Mouse (Mus musculus): ENCODE results near the gene Kcnj1. TPM values are rescaled to one million over a fixed set of nuclear protein-coding genes. Genes with fewer than 3 reads are reported as not detected.

Kcnj1 gene
- total RNA-seq, 1 experiment from 2014 or later, result not detected

GRCm38 (mm10) chr9:32420711-32421110 is 48.4 kb downstream of the Kcnj1 start:
- 0 out of 4 replicates have a peak, but pooled peaks of 1 of the 2 experiments have one; percentile 12 for ATAC-seq (replicated peaks in 1 of 2; ENCODE audit: insufficient read depth in 1 of 2, low FRiP score in 2 of 2, low TSS enrichment in 1 of 2, low read depth in 1 of 2, poor library complexity in 2 of 2, severe bottlenecking in 2 of 2)

DNA sequence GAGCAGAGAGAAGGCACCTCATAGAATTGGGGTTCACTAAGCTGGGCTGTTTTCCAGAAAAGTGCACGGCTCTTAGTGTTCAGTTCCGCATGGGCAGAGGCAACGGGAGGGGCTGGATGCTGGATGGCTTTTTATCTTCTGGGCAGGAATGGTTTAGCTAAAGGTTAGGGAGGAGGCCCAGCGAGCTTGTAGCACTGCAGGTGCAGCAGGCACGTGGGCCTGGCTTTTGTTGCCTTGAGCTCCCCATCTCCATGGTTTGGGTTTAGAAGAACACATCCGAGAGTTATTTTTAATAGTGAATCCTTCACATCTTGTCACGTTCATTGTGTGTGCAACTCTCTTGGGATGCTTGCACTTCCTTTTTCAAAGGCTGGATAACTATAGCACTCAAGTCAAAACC is 53.0 kb downstream of the Kcnj1 start:
- no peak for ATAC-seq (replicated peaks in 1 of 2; ENCODE audit: insufficient read depth in 1 of 2, low FRiP score in 2 of 2, low TSS enrichment in 1 of 2, low read depth in 1 of 2, poor library complexity in 2 of 2, severe bottlenecking in 2 of 2)

- no peak for ATAC-seq (replicated peaks in 1 of 2; ENCODE audit: insufficient read depth in 1 of 2, low FRiP score in 2 of 2, low TSS enrichment in 1 of 2, low read depth in 1 of 2, poor library complexity in 2 of 2, severe bottlenecking in 2 of 2)
Measured at GRCm38 (mm10) chr9:32431061-32431460, 58.8 kb downstream of the Kcnj1 start.

GRCm38 (mm10) chr9:32434241-32435213 is 62.2 kb downstream of the Kcnj1 start:
- no peak for ATAC-seq (replicated peaks in 1 of 2; ENCODE audit: insufficient read depth in 1 of 2, low FRiP score in 2 of 2, low TSS enrichment in 1 of 2, low read depth in 1 of 2, poor library complexity in 2 of 2, severe bottlenecking in 2 of 2)

DNA sequence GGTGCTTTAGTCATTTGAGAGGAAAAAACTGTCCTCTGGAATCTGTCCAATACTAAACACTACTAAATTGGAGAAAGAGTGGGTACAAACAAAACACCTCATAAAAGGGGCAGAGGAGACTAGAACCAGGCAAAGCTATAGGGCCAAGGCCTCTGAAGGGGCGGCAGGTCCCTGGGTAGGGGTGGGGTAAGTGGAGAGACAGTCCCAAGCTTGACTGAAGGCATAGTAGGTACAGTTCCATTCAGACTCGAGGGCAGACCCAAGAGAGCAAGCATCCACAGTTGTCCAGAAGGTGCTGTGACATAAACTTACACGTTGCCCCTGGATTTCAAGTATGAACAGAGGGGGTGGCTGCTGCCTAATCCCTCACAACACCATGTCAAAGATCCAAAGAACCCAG is 70.8 kb downstream of the Kcnj1 start:
- ATAC-seq (replicated peaks in 1 of 2; ENCODE audit: insufficient read depth in 1 of 2, low FRiP score in 2 of 2, low TSS enrichment in 1 of 2, low read depth in 1 of 2, poor library complexity in 2 of 2, severe bottlenecking in 2 of 2), result no peak

GRCm38 (mm10) chr9:32443817-32444216 is 71.5 kb downstream of the Kcnj1 start:
- ATAC-seq (replicated peaks in 1 of 2; ENCODE audit: insufficient read depth in 1 of 2, low FRiP score in 2 of 2, low TSS enrichment in 1 of 2, low read depth in 1 of 2, poor library complexity in 2 of 2, severe bottlenecking in 2 of 2), result no peak

GRCm38 (mm10) chr9:32444453-32445201 is 72.3 kb downstream of the Kcnj1 start:
- ATAC-seq (replicated peaks in 1 of 2; ENCODE audit: insufficient read depth in 1 of 2, low FRiP score in 2 of 2, low TSS enrichment in 1 of 2, low read depth in 1 of 2, poor library complexity in 2 of 2, severe bottlenecking in 2 of 2), result no peak

DNA sequence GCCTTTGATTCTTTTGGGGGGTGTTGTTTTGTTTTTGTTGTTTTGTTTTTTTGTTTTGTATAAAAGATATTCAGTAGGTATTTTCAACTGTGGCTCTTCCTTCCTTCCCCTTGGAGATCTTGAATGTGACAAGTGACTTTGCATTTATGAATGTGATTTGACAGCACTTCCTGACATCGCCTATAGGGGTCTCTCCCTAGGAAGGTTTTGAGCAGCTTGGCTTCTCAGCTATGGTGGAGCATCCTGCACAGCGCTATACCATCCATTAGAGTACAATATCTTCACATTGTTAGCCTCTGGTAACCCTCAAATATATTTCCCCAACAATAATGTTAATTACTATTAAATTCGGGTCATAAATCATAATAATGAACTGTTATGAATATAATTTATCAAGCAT is 73.5 kb downstream of the Kcnj1 start:
- peak; percentile 66 to 73; a peak in 2 of 4 replicates for ATAC-seq (replicated peaks in 1 of 2; ENCODE audit: insufficient read depth in 1 of 2, low FRiP score in 2 of 2, low TSS enrichment in 1 of 2, low read depth in 1 of 2, poor library complexity in 2 of 2, severe bottlenecking in 2 of 2)

GRCm38 (mm10) chr9:32448766-32449165 is 76.5 kb downstream of the Kcnj1 start:
- no peak for ATAC-seq (replicated peaks in 1 of 2; ENCODE audit: insufficient read depth in 1 of 2, low FRiP score in 2 of 2, low TSS enrichment in 1 of 2, low read depth in 1 of 2, poor library complexity in 2 of 2, severe bottlenecking in 2 of 2)

Other genes with a start within 250 kb of the Kcnj1 start
- gene Kcnj5, start 28.1 kb upstream of the Kcnj1 start, total RNA-seq (2017), result 0.05 and 0.19 TPM in 2 replicates
- 112 and 123 TPM in 2 replicates for gene Fli1, start 170.4 kb downstream of the Kcnj1 start, total RNA-seq (2017)

Data from hematopoietic stem cell, adult 5-6 weeks (primary cell).